Mouse (Mus musculus) cortical plate, adult 2 months (tissue): ENCODE measurements at regions not wholly inside any gene's neighbourhood (a gene's known extent, or its start where the extent isn't known, plus 50 kb on each side); places are given as distances from the start of the nearest gene placed in this dataset.
A peak's percentile ranks its signal among the peaks of the same experiment; 100 is the strongest.

Source experiments
- H3K27ac ChIP-seq: fragments of 200-500 bp; 2 replicates; pipeline ENCODE4 v1.5.1; 2012; ENCODE audit warnings: low read length, control low read depth, inconsistent platforms; ENCODE audit not compliant: insufficient read depth
- H3K4me1 ChIP-seq: fragments of 200-500 bp; 2 replicates; pipeline ENCODE4 v1.6.1; 2011; ENCODE audit warnings: low read length; ENCODE audit not compliant: control insufficient read depth, insufficient read depth
- H3K4me3 ChIP-seq: fragments of 200-500 bp; 2 replicates; pipeline ENCODE4 v1.5.1; 2011; ENCODE audit warnings: mild to moderate bottlenecking, low read length, control low read depth; ENCODE audit not compliant: insufficient read depth
- CTCF ChIP-seq: fragments of 200-500 bp; IDR thresholded peaks from 2 replicates; pipeline ENCODE4 v1.5.1; 2011; ENCODE audit warnings: mild to moderate bottlenecking, control low read depth, low read length; ENCODE audit not compliant: insufficient read depth; ENCODE audit errors: extremely low read depth
- POLR2A ChIP-seq: fragments of 200-500 bp; IDR thresholded peaks from 2 replicates; pipeline ENCODE4 v1.6.1; 2011; ENCODE audit warnings: mild to moderate bottlenecking, low read length, control low read depth; ENCODE audit not compliant: insufficient read depth; ENCODE audit errors: extremely low read depth

DNA sequence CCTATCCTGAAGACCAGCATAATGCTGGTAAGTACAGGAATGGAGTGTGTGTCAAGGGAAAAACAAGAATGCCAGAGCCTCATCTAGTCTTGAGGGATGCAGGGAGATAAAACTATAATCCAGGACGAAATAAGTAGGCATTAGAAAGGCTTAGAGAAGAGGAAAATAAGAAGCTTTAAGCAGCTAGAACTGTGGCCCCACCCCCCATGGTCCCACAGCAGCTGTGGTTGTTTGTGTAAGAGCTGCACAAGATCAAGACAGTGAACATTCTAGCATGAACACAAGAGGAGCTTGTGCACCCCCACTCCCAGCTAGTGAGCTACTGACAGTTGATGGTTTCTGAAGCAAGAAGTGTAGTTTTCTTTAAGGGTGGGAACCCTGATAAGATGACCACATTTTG is 315.9 kb downstream of the Tmem135 start:
- H3K4me3 ChIP-seq = no peak overlapping the region
- H3K4me1 ChIP-seq = no peaks in the 10 kb centered on the region
- TF ChIP-seq POLR2A (no peak), CTCF (no peak)
- no peak overlapping the region for H3K27ac ChIP-seq

DNA sequence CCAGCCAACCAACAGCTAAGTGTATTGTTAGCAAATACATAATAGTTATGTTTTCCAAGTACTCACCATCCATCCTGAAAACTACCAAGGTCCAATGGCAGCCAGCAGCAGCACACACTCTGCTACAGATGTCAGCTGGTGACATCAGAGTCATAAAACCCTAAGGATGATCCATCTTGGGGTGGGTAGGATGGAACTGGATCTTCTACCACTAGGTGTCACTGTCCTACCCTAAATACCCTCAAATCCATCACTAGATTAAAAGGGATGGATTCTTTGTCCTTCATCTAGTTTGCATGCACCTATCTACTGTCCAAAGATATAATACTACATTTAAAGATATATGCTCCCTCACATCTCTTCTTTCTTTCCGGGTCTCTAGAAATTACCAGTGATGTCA is 317.7 kb downstream of the Tmem135 start:
- Histone ChIP-seq H3K4me1 (no peaks in the 10 kb centered on the region), H3K4me3 (no peak overlapping the region), H3K27ac (no peak overlapping the region)
- no peak for TF ChIP-seq POLR2A
- peak; percentile 49 for TF ChIP-seq CTCF

DNA sequence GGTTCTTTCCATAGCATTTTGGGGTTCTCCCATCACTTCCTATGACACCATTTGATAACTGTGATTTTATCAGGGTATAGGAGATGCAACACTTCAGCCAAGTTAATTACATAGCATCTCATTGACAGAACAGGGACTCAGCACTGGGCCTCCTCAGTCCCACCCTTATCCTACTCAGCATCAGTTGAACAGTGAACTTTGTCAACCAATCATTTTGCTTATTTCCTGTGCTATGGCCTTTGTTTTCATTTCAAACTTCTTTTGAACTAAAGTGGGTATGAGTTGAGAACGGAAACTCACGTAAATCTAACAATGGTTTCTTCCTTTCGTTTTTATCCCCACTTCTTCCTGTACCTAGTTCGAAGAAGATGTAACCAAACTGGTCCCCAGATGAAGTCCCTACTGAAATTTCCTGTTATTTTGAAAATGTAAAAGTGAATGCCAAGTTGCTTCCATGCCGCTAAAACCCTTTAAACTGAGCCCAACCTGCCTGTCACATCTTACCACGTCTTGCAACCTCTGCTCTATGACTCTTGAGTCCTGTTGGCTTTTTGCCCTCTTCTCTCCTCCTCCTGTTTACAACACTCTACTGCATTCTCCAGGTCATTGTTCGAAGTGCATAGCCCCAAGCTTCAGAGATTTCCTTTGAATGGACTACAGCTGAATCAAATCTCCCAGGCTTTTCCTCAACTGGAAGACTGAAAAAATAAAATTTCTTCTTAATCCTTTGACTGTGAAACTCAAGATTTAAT is 329.9 kb downstream of the Tmem135 start:
- Histone ChIP-seq H3K27ac (no peak overlapping the region), H3K4me3 (no peak overlapping the region), H3K4me1 (no peaks in the 10 kb centered on the region)
- TF ChIP-seq POLR2A (no peak), CTCF (no peak)

- no peak overlapping the region for H3K4me3 ChIP-seq
- TF ChIP-seq POLR2A (no peak), CTCF (no peak)
- H3K4me1 ChIP-seq = no peaks in the 10 kb centered on the region
- no peak overlapping the region for H3K27ac ChIP-seq
Observed at GRCm38 (mm10) chr7:89070030-89070429, 334.0 kb downstream of the Tmem135 start.

DNA sequence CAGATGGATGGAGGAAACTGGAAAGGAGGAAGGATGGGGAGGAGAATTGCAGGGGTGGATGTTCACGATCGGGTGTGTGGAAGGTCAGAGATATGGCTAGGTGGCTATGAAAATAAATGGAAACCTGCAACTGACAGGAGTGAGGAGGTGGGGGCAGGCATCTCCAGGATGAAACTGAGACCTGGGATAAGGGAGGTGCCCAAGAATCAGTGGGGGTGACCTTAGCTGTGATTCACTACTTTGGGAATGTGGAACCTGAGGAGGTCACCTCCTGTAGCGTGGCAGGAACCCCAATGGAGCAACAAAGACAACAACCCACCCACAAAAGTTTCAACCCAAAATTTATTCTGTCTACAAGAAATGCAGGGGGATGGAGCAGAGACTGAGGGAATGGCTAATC is 339.6 kb downstream of the Tmem135 start:
- no peak overlapping the region for H3K27ac ChIP-seq
- no peak overlapping the region for H3K4me3 ChIP-seq
- TF ChIP-seq POLR2A = no peak
- TF ChIP-seq CTCF = no peak
- H3K4me1 ChIP-seq = no peaks in the 10 kb centered on the region

GRCm38 (mm10) chr7:89063630-89064029 is 340.4 kb downstream of the Tmem135 start:
- H3K27ac ChIP-seq = no peak overlapping the region
- TF ChIP-seq POLR2A = no peak
- TF ChIP-seq CTCF = no peak
- H3K4me3 ChIP-seq = no peak overlapping the region
- no peaks in the 10 kb centered on the region for H3K4me1 ChIP-seq

GRCm38 (mm10) chr7:89054494-89054893 is 349.5 kb downstream of the Tmem135 start:
- no peaks in the 10 kb centered on the region; the same call in 1 of the 2 replicates for H3K4me1 ChIP-seq
- H3K27ac ChIP-seq = no peak overlapping the region
- no peak for TF ChIP-seq CTCF
- TF ChIP-seq POLR2A = no peak
- H3K4me3 ChIP-seq = no peak overlapping the region

- TF ChIP-seq CTCF (no peak), POLR2A (no peak)
- no peaks in the 10 kb centered on the region; the same call in 1 of the 2 replicates for H3K4me1 ChIP-seq
- H3K27ac ChIP-seq = no peak overlapping the region
- H3K4me3 ChIP-seq = no peak overlapping the region
Observed at GRCm38 (mm10) chr7:89051240-89051639, 352.8 kb downstream of the Tmem135 start.

DNA sequence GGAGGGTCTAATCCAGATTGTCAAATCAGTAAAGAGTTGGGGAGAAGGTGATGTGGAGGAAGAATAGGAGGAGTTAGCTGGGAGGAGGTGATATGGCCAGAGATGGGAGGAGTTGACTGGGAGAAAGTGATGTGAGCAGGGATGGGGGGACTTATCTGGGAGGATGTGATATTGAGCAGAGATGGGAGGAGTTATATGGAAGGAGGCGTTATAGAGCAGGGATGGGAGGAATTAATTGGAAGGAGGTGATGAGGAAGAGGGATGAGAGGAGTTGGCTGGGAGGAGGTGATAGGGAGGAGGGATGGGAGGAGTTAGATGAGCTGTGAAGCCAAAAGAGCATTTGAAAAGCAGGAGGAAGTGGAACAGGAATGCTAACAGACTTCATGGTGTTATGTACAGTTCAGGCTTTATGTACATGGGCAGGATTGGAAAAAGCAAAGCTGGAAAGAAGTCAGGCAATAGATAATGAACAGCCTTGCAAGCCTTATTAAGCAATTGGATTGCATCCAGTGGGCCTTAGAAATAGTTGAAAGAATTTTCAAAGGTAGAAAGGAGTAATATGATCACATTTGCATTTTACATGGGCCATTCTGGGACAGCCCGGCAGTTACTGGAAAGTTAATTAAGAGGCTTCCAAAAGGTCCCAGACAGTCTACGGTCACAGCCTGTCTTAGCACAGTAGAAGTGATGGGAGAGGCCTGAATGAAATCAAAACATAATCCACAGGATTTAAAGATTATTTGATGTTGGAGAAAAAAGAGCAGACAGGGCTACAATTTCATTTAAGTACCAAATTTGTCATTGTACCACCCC is 357.4 kb downstream of the Tmem135 start:
- Histone ChIP-seq H3K27ac (no peak overlapping the region), H3K4me1 (no peaks in the 10 kb centered on the region; the same call in 1 of the 2 replicates), H3K4me3 (no peak overlapping the region)
- no peak for TF ChIP-seq POLR2A
- no peak for TF ChIP-seq CTCF

DNA sequence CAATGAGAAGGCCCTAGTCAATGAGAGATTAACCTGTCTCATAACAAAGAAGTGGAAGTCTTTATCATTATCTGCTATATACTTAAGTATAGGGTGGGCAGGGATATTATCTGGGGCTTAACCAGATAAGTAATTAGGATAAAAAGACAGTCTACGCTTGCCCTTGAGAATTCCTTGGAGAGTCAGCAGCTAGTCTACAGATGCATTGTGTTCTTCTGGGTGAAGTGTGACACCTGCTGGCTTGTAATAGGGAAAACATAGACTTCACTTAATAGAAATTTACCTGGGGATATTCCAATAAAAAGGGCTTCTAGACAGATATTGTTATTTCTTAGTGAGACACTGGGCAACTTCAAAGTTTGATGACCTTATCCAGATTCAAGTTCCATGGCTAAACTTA is 361.0 kb downstream of the Tmem135 start:
- Histone ChIP-seq H3K27ac (no peak overlapping the region), H3K4me1 (no peaks in the 10 kb centered on the region), H3K4me3 (no peak overlapping the region)
- TF ChIP-seq CTCF = peak; percentile 23; the same call in 1 of the 2 replicates
- TF ChIP-seq POLR2A = no peak
